Comparison of ENCODE assay signal across 22 mouse cellular contexts in genomic region chr14:103877117-103877516, GRCm38 (mm10). TPM values are rescaled to one million over a fixed set of nuclear protein-coding genes. Genes with fewer than 3 reads are reported as not detected.
DNase-seq lines count a peak whose midpoint lies in the region; ATAC-seq and TF ChIP-seq lines count a peak whose summit lies in the region.
"Had no signal": no experiment of that assay in that cellular context is flagged by ENCODE, and none has a peak within 500 bp of the region (broad histone marks: within the 10 kb centered on the region; RNA-seq: fewer than 3 reads in every experiment).

No protein-coding gene starts in this region.

- H3K4me2 ChIP-seq in lung, embryonic 14.5 days: no peak overlapping the region
- H3K4me2 ChIP-seq in lung, embryonic 15.5 days: no peak overlapping the region
- H3K4me2 ChIP-seq in lung, embryonic 16.5 days (ENCODE audit: low read depth, low read length): no peak overlapping the region

- ATAC-seq in lung, embryonic 14.5 days (ENCODE audit: insufficient read depth): peak; percentile 55; the same call in 1 of the 2 replicates
- peak; percentile 64; the same call in 1 of the 2 replicates for ATAC-seq in lung, embryonic 15.5 days (ENCODE audit: borderline replicate concordance, extremely low read depth, low FRiP score, low TSS enrichment)
- peak; percentile 52 for ATAC-seq in lung, embryonic 16.5 days (ENCODE audit: low read depth)
- ATAC-seq: activated CD4-positive, CD25-positive, alpha-beta regulatory T cell, adult 4 months; CD4-positive, CD25-positive, alpha-beta regulatory T cell, adult 4 months; Patski had no signal

- DNase-seq in lung, embryonic 14.5 days: no peak
- no peak for DNase-seq in lung, postnatal 14 days
- no peak for DNase-seq in lung, postnatal 25 days (ENCODE audit: low spot score)
- no peak for DNase-seq in lung, adult 2 months
- DNase-seq: adrenal gland, adult 2 months; adrenal gland, adult 8-10 months; adrenal gland, postnatal 10 days; adrenal gland, postnatal 14 days; adrenal gland, postnatal 25 days; adrenal gland, postnatal 36 days; B cell, adult 2 months; cerebellum, adult 11 months; cerebellum, adult 11-12 months; cerebellum, adult 18-20 months had no signal

- WGBS in lung, embryonic 14.5 days: 86% methylated on average over 2 of the region's 2 CpGs
- 80% methylated on average over 2 of the region's 2 CpGs for WGBS in lung, embryonic 15.5 days
- 80% methylated on average over 2 of the region's 2 CpGs for WGBS in lung, embryonic 16.5 days
- WGBS in lung, adult 2 months: 88% methylated on average over 2 of the region's 2 CpGs

- no peaks in the 10 kb centered on the region for H3K9me3 ChIP-seq in lung, embryonic 14.5 days (ENCODE audit: low read depth, low read length)
- no peaks in the 10 kb centered on the region for H3K9me3 ChIP-seq in lung, embryonic 15.5 days
- no peaks in the 10 kb centered on the region for H3K9me3 ChIP-seq in lung, embryonic 16.5 days (ENCODE audit: control insufficient read depth, low read length)

- TF ChIP-seq POLR2A in lung, adult 2 months (IDR thresholded peaks at IDR 0.05; ENCODE audit: borderline replicate concordance, extremely low read depth, low read depth, low read length): no peak

- no peak overlapping the region for H3K9ac ChIP-seq in lung, embryonic 14.5 days
- no peak overlapping the region for H3K9ac ChIP-seq in lung, embryonic 15.5 days
- no peak overlapping the region for H3K9ac ChIP-seq in lung, embryonic 16.5 days (ENCODE audit: low read length)

- no peak overlapping the region for H3K4me3 ChIP-seq in lung, embryonic 14.5 days (ENCODE audit: low read depth, low read length)
- no peak overlapping the region for H3K4me3 ChIP-seq in lung, embryonic 15.5 days
- no peak overlapping the region for H3K4me3 ChIP-seq in lung, embryonic 16.5 days (ENCODE audit: low read length)
- H3K4me3 ChIP-seq in lung, adult 2 months (replicated peaks; ENCODE audit: extremely low read depth, low read depth, low read length): no peak overlapping the region

- H3K4me1 ChIP-seq in lung, embryonic 14.5 days (ENCODE audit: insufficient read depth): no peaks in the 10 kb centered on the region
- H3K4me1 ChIP-seq in lung, embryonic 15.5 days: peaks cover 4% of the 10 kb centered on the region; the same call in 1 of the 2 replicates
- H3K4me1 ChIP-seq in lung, embryonic 16.5 days (replicated peaks; ENCODE audit: control insufficient read depth, insufficient read depth, low read length): no peaks in the 10 kb centered on the region; the same call in 1 of the 2 replicates
- no peaks in the 10 kb centered on the region for H3K4me1 ChIP-seq in lung, adult 2 months (ENCODE audit: control insufficient read depth, insufficient read depth, low read length)

- no peaks in the 10 kb centered on the region for H3K27me3 ChIP-seq in lung, embryonic 14.5 days (ENCODE audit: insufficient read depth, low read length)
- no peaks in the 10 kb centered on the region for H3K27me3 ChIP-seq in lung, embryonic 15.5 days
- H3K27me3 ChIP-seq in lung, embryonic 16.5 days (ENCODE audit: control insufficient read depth, insufficient read depth, low read depth, low read length): no peaks in the 10 kb centered on the region
- H3K27me3 ChIP-seq: CH12.LX had no signal

- no peak for TF ChIP-seq CTCF in lung, embryonic 14.5 days (IDR thresholded peaks at IDR 0.05; ENCODE audit: low read depth)
- no peak for TF ChIP-seq CTCF in lung, adult 2 months (IDR thresholded peaks at IDR 0.05; ENCODE audit: insufficient read depth, low read length)

- H3K36me3 ChIP-seq in lung, embryonic 14.5 days (ENCODE audit: insufficient read depth): no peaks in the 10 kb centered on the region
- H3K36me3 ChIP-seq in lung, embryonic 15.5 days: no peaks in the 10 kb centered on the region
- H3K36me3 ChIP-seq in lung, embryonic 16.5 days (ENCODE audit: control insufficient read depth, insufficient read depth, low read length): no peaks in the 10 kb centered on the region
- H3K36me3 ChIP-seq: G1E had no signal

- H3K27ac ChIP-seq in lung, embryonic 14.5 days (ENCODE audit: low read depth): peak overlapping the region; percentile 18; the same call in 1 of the 2 replicates
- peak overlapping the region; percentile 47; the same call in 1 of the 2 replicates for H3K27ac ChIP-seq in lung, embryonic 15.5 days
- H3K27ac ChIP-seq in lung, embryonic 16.5 days (ENCODE audit: low read length): peak overlapping the region; percentile 52

RNA-seq across cellular contexts. Expression of gene Ednrb, which starts 32.9 kb away (rescaled TPM):
- 136 and 144 TPM in 2 replicates for polyA plus RNA-seq in lung, embryonic 14.5 days (2014; fragmentation: Nextera tagmentation; extraction: Ambion mirVana)
- polyA plus RNA-seq in lung, embryonic 15.5 days (2015; fragmentation: Nextera tagmentation; extraction: Ambion mirVana): 149 and 153 TPM in 2 replicates
- polyA plus RNA-seq in lung, embryonic 16.5 days (2015; fragmentation: Nextera tagmentation; extraction: Ambion mirVana): 170 and 172 TPM in 2 replicates
- 24.3 and 36.2 TPM in 2 replicates for polyA plus RNA-seq in lung, adult 2 months (2012; rRNA removed)
- polyA plus RNA-seq: activated CD4-positive, CD25-positive, alpha-beta regulatory T cell, adult 4 months; C2C12; G1E had no signal
